Mouse (Mus musculus): ENCODE measurements at regions not wholly inside any gene's neighbourhood (a gene's known extent, or its start where the extent isn't known, plus 50 kb on each side); places are given as distances from the start of the nearest gene placed in this dataset.

DNA sequence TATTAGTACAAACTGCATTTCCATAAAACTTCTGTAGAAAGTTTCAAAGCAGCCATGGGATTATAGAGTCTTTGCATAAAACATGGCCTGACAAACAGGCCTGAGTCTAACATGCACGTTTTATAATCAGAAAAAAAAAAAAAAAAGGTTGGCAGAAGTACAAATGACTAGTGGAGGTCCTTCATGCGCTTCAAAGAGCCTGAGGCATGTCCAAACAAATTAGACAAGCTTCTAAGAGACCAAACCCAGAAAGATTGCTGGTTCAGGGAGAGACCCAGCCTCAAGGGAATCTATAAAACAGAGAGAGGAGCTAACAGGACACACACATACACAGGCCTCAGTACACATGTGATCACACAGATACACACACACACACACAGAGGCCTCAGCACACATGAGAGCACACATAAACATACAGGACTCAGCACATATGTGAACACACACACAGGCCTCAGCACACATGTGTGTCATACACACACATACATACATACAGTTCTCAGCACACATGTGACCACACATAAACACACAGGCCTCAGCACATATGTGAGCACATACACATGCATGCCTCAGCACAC lies 57.0 kb upstream of the Gnaq start:
- no peak for TF ChIP-seq CTCF (IDR thresholded peaks at IDR 0.05)
- Histone ChIP-seq H3K27ac (no peak overlapping the region), H3K4me3 (no peak overlapping the region)
- intact Hi-C loops (cut with DNase I): loop anchor here (5.0 kb wide), 1 partner anchor 37 kb away; no protein-coding TSS in a partner anchor
- no peak for DNase-seq

DNA sequence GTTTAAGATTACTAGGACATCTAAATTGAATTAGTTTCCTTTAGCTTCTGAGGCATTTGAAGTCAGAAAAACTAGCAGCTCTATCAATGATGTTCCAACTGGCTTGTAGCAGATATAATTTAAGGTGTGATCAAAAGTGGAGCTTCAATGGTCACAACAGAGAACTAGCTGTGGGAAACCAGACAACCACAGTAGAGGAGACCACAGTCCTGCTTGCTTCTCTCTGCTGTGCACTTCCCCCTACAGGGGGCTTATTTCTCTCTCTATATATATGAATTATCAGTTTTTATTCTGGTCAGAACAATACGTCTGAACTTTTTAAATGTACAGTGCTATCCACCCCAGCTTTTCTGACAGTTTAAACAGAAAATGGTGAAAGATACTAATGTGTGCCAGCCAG lies 57.6 kb upstream of the Gnaq start:
- intact Hi-C loops (cut with DNase I): loop anchor here (5.0 kb wide), 1 partner anchor 37 kb away; no protein-coding TSS in a partner anchor
- no peak overlapping the region for H3K4me3 ChIP-seq

DNA sequence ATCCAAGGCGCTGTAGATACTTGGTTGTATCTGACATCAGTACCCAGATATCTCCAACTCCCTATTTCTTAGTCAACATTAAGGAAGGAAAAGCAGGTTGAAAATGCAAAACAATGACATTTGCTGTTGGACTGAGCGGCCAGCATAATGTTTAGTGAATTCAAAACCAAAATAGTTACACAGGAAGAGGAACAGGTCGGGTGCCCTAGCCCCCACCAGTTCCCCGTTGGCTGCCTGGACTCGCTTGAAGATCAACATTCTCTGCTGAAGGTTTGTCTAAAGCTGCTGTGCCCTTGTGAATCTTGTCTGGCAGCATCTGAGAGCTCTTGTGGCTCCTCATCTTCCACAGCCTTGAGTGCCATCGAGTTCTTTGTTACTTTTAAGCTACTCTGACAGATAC lies 65.3 kb upstream of the Gnaq start:
- no peak for DNase-seq
- no peak overlapping the region for H3K4me3 ChIP-seq
- TF ChIP-seq CTCF (IDR thresholded peaks at IDR 0.05): no peak
- intact Hi-C loops (cut with DNase I): no loop called here
- no peak overlapping the region for H3K27ac ChIP-seq

More for the DNA sequence above, 57.6 kb upstream of the Gnaq start:
- no peak overlapping the region for H3K27ac ChIP-seq
- DNase-seq: no peak
- TF ChIP-seq CTCF (IDR thresholded peaks at IDR 0.05): no peak

DNA sequence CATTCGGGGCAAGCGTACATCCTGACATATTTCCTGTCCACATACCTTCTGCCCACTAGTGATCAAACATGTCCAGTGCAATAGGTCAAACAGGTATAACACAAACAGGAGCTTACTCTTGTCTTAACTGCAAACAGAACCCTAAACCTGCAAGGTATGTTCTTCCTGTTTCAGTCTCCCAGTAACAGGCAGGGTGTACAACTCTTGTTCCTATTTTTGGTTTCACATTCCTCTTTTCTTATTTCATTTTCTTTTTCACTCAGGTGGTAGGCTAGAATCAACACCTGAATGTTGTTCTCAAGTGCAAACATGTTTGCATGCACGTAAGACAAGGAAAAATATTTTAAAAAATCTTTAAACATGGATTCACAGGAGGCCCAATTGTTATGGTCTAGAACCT lies 67.7 kb upstream of the Gnaq start:
- no peak for DNase-seq
- Histone ChIP-seq H3K27ac (no peak overlapping the region), H3K4me3 (no peak overlapping the region)
- intact Hi-C loops (cut with DNase I): loop anchor here (2.0 kb wide), 2 partner anchors 134 to 534 kb away; no protein-coding TSS in a partner anchor
- TF ChIP-seq CTCF (IDR thresholded peaks at IDR 0.05): no peak

DNA sequence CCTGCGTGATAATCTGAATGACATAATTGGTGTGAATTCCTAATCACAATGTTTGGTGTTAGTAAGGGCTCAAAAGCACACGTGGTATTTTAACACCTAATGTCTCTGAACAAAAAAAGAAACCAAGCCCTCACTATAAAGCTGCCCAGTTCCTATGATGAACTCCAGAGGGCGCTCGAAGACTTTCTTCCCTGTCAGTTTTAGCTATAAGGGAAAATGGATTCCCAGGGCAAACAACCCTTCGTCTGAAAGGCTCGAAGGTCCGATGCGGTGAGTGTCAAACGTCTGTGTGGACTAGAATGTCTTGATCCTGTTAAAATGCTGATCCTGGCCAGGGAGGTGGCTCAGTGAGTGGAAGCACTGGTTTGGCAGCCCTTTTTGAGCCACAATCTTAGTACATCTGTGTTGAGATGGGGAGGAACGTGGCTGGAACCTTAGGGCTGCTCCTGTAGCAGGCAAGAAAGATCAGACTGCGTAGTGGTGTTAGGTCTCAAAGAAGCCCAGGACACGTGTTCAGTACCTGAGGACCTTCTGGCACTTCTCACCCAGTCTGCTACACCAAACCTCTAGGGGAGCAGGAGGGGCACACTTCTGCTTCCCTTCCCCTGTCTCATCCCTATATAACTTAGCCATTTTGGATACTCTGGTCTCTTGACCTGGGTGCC lies 68.6 kb upstream of the Gnaq start:
- peak overlapping the region; percentile 65 for H3K4me3 ChIP-seq
- peak overlapping the region; percentile 61; the same call in 1 of the 2 replicates for H3K27ac ChIP-seq
- intact Hi-C loops (cut with DNase I): loop anchor here (2.0 kb wide), 2 partner anchors 135 to 535 kb away; no protein-coding TSS in a partner anchor
- DNase-seq: peak; percentile 72
- peak; percentile 97 for TF ChIP-seq CTCF (IDR thresholded peaks at IDR 0.05)

DNA sequence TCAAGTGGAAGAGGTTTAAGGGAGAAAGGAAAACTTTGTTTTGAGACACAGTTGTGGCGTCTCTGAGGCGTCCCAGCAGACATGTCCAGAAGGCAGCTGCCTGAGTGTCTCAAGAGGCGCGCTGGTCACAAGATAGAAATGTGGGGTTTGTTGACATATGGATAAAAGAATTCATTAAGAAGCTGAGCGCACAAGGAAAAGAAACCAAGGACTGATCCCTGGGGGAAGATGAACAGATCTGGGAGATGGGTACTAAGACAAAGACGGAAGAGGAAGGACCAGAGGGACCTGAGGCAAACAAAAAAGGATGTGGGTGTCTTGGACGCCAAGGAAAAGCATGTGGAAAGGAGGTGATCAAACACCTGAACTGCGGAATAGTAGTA lies 69.1 kb upstream of the Gnaq start:
- intact Hi-C loops (cut with DNase I): no loop called here
- DNase-seq: no peak
- Histone ChIP-seq H3K4me3 (peak overlapping the region; percentile 65), H3K27ac (no peak overlapping the region)
- no peak for TF ChIP-seq CTCF (IDR thresholded peaks at IDR 0.05)

DNA sequence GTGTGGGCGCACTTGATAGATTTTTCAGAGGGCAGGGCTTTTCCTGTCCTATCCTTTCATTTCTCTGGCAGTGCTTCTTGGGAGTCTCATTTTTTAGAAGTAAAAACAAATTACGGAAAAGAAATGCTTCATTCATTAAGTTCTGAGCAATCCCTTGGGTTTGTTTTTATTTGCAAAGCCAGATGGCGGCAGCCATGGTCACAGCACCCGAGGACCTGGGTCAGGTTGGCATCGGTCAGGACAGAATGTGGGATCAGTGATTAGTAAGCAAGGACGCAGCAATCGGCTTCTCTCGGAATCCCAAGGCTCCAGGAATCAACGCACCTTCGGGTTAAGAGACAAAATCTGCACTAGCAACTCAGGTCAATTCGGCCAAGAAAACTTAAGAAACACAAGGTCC lies 70.8 kb upstream of the Gnaq start:
- DNase-seq: no peak
- no peak for TF ChIP-seq CTCF (IDR thresholded peaks at IDR 0.05)
- Histone ChIP-seq H3K27ac (no peak overlapping the region), H3K4me3 (no peak overlapping the region)
- intact Hi-C loops (cut with DNase I): no loop called here

DNA sequence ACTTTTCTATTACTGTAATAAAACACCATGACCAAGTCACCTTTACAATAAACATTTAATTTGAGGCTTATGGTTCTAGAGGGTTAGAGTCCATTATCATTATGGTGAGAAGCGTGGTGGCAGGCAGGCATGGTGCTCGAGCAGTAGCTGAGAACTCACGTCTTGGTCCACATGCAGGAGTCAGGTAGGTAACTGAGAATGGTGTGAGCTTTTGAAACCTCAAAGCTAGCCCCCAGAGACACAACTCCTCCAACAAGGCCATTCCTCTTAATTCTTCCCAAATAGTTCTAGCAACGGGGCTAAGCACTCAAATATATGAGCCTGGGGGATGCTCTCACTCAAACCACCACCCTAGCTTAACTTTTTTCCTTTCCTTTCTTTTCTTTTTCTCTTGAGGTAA lies 73.6 kb upstream of the Gnaq start:
- no peak for DNase-seq
- no peak for TF ChIP-seq CTCF (IDR thresholded peaks at IDR 0.05)
- Histone ChIP-seq H3K4me3 (no peak overlapping the region), H3K27ac (no peak overlapping the region)
- intact Hi-C loops (cut with DNase I): no loop called here

DNA sequence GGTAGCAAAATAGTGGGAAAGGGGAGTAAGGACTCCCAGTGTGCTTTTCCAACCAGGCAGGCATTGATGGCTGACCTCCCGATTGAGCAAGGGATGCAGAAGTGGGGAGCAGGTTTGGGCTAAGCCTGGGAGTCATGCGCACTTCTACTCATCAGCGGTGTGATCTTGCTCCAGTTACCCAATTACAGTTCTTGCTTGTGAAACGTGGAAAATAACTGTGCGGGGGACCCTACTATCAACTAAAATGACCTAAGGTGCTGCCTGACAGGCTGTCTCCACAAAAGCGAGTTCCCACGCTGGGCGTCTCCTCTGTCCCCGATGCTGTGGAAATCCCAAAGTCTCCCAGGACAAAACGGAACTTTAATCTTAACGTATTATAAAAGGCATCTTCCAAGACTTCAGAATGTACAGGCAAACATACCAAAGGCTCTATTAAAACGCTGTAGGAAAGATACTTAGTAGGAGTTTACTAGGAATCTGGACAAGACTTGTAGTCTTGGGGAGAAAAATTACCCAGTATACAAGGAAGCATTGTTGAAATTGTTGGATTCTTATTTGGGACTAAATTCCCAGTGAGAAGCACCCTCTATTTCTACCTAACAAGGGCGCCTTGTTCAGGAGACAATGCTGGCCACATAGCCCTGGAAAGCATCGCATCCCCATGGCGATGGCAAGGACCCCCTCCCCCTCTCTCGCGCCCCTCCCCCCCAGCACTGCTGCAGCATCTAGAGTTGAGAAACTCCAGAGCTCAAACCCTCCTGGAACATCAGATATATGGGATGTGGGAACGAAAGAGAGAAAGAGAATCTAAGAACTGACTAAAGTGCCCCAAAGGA lies 65.6 kb upstream of the Cep78 start:
- peak; percentile 33 for DNase-seq
- intact Hi-C loops (cut with DNase I): no loop called here
- TF ChIP-seq CTCF (IDR thresholded peaks at IDR 0.05): no peak
- H3K27ac ChIP-seq: peak overlapping the region; percentile 79
- peak overlapping the region; percentile 70 for H3K4me3 ChIP-seq

DNA sequence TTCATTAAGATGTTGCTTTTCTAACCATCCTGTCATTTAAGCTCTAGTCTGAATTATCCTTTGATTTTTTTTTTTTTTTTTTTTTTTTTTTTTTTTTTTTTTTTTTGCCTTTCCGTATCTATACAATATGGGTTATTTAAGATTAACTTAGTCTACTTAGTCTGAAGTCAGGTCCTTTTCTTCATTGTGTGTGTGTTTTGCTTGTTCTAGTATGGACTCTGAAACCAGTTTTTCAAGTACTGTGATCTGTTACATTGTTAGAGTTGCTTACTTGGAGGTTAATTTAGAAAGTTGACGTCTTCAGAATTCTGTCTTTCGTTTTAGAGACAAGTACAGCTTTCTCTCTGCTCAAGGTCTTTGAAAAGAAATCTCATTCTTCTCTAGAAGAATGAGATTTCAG lies 64.9 kb upstream of the Cep78 start:
- intact Hi-C loops (cut with DNase I): no loop called here
- Histone ChIP-seq H3K4me3 (peak overlapping the region; percentile 70), H3K27ac (peak overlapping the region; percentile 79)
- DNase-seq: no peak
- no peak for TF ChIP-seq CTCF (IDR thresholded peaks at IDR 0.05)

DNA sequence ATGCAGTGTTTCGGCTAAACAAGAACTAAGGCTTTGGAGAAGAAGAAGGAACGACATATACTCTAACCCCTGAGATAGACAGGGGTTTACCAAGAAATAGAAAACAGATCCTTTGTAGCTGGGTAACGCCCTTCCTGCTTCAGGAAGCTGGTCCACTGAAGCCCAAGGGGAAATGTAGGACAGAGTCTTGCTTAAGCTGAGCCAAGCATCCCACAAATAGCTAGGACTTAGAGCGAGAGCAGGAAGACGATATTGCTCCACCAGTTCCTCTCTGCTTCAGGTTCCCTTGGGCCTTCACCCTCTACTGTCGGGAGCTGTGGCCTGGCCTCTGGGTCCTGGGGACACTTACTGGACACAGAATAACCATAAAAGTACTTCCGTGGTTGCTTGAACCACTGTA lies 62.2 kb upstream of the Cep78 start:
- DNase-seq: peak; percentile 24
- H3K27ac ChIP-seq: peak overlapping the region; percentile 68
- intact Hi-C loops (cut with DNase I): no loop called here
- no peak for TF ChIP-seq CTCF (IDR thresholded peaks at IDR 0.05)
- 0 out of 2 replicates have a peak overlapping the region, but pooled peaks have one; percentile 10 for H3K4me3 ChIP-seq

DNA sequence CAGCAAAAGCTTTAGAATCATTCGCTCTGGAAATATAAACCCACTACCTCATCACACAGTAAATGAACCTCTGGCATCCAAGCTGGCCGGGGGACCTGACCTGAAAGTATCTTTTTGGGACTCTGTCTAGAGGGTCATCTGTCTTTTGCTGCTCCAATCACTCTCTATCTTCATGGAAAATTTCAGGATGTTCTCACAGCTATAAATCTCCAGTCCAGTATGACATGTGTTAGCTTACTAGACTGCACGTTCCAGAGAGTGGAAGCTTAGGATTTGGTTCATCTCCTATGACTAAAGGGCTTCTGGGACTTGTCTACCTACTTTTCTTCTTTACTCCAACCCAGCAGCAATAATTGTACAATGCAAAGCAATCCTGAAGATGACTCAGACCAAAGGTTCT lies 60.5 kb upstream of the Cep78 start:
- peak overlapping the region; percentile 38 for H3K27ac ChIP-seq
- TF ChIP-seq CTCF (IDR thresholded peaks at IDR 0.05): no peak
- DNase-seq: no peak
- intact Hi-C loops (cut with DNase I): no loop called here
- H3K4me3 ChIP-seq: no peak overlapping the region

DNA sequence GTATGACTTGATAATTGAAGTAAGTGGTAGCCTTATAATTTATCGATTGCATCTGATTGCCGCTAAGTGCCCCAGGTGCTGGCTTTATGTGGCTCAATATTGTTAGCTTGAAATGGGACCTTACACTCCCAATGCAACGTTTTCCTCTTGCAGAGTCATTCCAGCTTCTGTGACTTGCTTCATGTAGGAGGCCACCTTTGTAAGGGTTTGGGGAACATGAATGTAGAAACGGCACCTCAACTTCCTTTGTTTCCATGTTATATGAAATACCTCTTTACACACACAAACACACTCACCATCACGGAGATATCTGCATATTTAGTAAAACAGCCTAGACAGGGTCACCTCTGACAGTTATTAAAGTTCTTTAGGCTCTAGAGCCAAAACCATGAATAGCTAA lies 59.4 kb upstream of the Cep78 start:
- no peak for DNase-seq
- TF ChIP-seq CTCF (IDR thresholded peaks at IDR 0.05): no peak
- intact Hi-C loops (cut with DNase I): no loop called here
- H3K27ac ChIP-seq: no peak overlapping the region
- no peak overlapping the region for H3K4me3 ChIP-seq

Measured in gastrocnemius, adult 2 months (tissue).